Mouse (Mus musculus) midbrain, postnatal 0 days (tissue): ENCODE data around the gene Vcp. TPM values are rescaled to one million over a fixed set of nuclear protein-coding genes. Genes with fewer than 3 reads are reported as not detected.
A peak's percentile ranks its signal among the peaks of the same experiment; 100 is the strongest.

ENCODE experiments used
- ATAC-seq: fragments of 200-750 bp; cut with Nextera tagmentation; 2 replicates; pipeline ENCODE4 v1.8.0; 2017; ENCODE audit warnings: moderate number of reproducible peaks, mild to moderate bottlenecking, moderate TSS enrichment, moderate library complexity; ENCODE audit not compliant: low FRiP score
- DNase-seq: peaks from one replicate; pipeline ENCODE4 v3.0.0-alpha.2; 2015; ENCODE audit warnings: low spot score
- H3K27ac ChIP-seq: fragments of 300-500 bp; sonication (generic); 2 replicates; pipeline ENCODE4 v1.5.1; 2014; ENCODE audit warnings: low read depth, mild to moderate bottlenecking, low read length, mixed read lengths
- H3K27me3 ChIP-seq: fragments of 300-500 bp; sonication (generic); 2 replicates; pipeline ENCODE4 v1.6.1; 2014; ENCODE audit warnings: low read length, control low read depth, mixed read lengths; ENCODE audit not compliant: insufficient read depth
- H3K36me3 ChIP-seq: fragments of 300-500 bp; sonication (generic); 2 replicates; pipeline ENCODE4 v1.6.1; 2014; ENCODE audit warnings: low read length, control low read depth, mixed read lengths; ENCODE audit not compliant: insufficient read depth
- H3K4me1 ChIP-seq: fragments of 300-500 bp; sonication (generic); 2 replicates; pipeline ENCODE4 v1.6.1; 2014; ENCODE audit warnings: mild to moderate bottlenecking, control low read depth, antibody characterized with exemption, low read length, mixed read lengths; ENCODE audit not compliant: insufficient read depth
- H3K4me2 ChIP-seq: fragments of 300-500 bp; sonication (generic); 2 replicates; pipeline ENCODE4 v1.6.1; 2014; ENCODE audit warnings: low read depth, mild to moderate bottlenecking, low read length, mixed read lengths; ENCODE audit not compliant: poor library complexity, severe bottlenecking
- H3K4me3 ChIP-seq: fragments of 300-500 bp; sonication (generic); 2 replicates; pipeline ENCODE4 v1.5.1; 2014; ENCODE audit warnings: low read depth, mild to moderate bottlenecking, low read length, moderate library complexity
- H3K9ac ChIP-seq: fragments of 300-500 bp; sonication (generic); replicated peaks from 2 replicates; pipeline ENCODE4 v1.6.1; 2014; ENCODE audit warnings: mild to moderate bottlenecking, low read length, moderate library complexity, mixed read lengths; ENCODE audit not compliant: poor library complexity, severe bottlenecking
- H3K9me3 ChIP-seq: fragments of 300-500 bp; sonication (generic); 2 replicates; pipeline ENCODE4 v1.6.1; 2016; ENCODE audit warnings: low read length, control low read depth
- CTCF ChIP-seq: IDR thresholded peaks from 2 replicates; pipeline ENCODE4 v1.5.1; 2016; ENCODE audit warnings: antibody characterized with exemption, mild to moderate bottlenecking
- WGBS: fragments of 180-500 bp; shearing (Covaris S2); extraction: QIAGEN DNeasy Blood & Tissue Kit; methylation state at CpG from one replicate; pipeline ENCODE4 v1.1.7; 2014; 5-methylcytosine and 5-hydroxymethylcytosine counted together
- polyA plus RNA-seq: library from polyadenylated mRNA; unstranded; fragments of >200 nt; fragmentation: Nextera tagmentation; extraction: Ambion mirVana; gene quantifications from 2 replicates; pipeline ENCODE4 v1.2.1, GENCODE M21; 2015
- total RNA-seq: library from RNA; depleted of rRNA; stranded (reverse); fragments of >200 nt; gene quantifications from 2 replicates; pipeline ENCODE4 v1.2.3, GENCODE M21; 2014

Vcp gene
- total and polyA plus RNA-seq, 2 experiments from 2014 or later: 192 to 464 TPM

DNA sequence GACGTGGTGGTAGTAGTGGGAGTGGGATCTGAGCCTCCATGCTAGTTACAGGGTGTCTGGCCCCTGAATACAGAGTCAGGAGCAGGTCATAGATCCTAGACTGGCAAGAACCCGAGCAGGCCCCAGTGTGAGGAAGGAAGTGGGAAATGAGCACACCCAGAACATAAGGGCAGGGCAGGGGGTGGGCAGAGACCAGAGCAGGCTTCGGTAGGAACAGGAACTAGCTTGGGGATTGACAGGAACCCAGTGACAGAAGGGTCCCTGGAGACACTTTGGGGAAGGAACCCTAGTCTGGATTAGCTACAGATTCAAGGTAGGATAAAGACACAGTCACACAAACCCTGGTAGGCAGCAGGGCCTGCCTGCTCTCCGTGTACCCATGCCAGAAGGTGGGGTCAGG, 44.4 kb upstream of the Vcp start:
- Histone ChIP-seq H3K36me3 (no peaks in the 10 kb centered on the region), H3K9me3 (no peaks in the 10 kb centered on the region), H3K27ac (peak overlapping the region; percentile 81), H3K9ac (peak overlapping the region; percentile 59), H3K27me3 (no peaks in the 10 kb centered on the region), H3K4me3 (peak overlapping the region; percentile 58), H3K4me2 (peak overlapping the region; percentile 78), H3K4me1 (peaks cover 10% of the 10 kb centered on the region; the same call in 1 of the 2 replicates)
- ATAC-seq (no peak), DNase-seq (peak; percentile 15)
- 3% methylated on average over 4 of the region's 4 CpGs for WGBS
- no peak for TF ChIP-seq CTCF

DNA sequence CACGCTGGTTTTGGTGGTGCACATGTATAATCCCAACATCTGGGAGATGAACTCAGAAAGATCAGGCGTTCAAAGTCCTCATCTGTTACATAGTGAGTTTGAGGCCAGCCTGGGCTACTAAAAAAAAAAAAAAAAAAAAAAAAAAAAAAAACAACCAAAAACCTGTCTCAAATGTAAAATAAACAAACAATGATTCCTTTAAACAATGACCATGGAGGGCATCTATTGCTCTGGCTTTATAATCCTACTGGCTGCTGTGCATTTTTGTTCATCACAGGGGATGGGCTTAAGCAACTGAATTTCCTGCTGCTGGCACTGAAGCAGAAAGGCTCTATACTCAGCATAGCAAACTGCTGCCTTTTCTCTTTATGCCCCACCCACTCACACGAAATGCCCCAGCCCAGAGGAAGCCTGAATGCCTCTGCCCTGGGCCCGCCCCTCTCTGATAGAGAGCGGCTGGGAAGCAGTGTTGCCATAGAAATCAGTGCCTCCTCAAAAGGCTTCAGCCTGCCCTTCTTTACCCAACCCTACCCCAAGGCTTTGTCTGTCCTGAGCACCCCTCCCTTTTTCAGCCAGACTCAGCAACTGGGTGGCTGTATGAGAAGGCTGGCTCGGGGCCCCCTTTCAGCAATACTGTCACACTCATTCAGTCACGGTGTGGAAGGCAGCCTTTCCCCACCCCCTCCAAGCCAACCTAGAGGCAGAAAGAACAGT, 43.5 kb upstream of the Vcp start:
- H3K9ac ChIP-seq: peak overlapping the region; percentile 59; the same call in 1 of the 2 replicates
- peak overlapping the region; percentile 78 for H3K4me2 ChIP-seq
- H3K4me3 ChIP-seq: peak overlapping the region; percentile 58
- TF ChIP-seq CTCF: no peak
- DNase-seq (peak; percentile 91), ATAC-seq (peak; percentile 50)
- no peaks in the 10 kb centered on the region for H3K36me3 ChIP-seq
- no peaks in the 10 kb centered on the region for H3K27me3 ChIP-seq
- 2% methylated on average over 7 of the region's 7 CpGs for WGBS
- H3K27ac ChIP-seq: peak overlapping the region; percentile 81
- H3K9me3 ChIP-seq: no peaks in the 10 kb centered on the region
- H3K4me1 ChIP-seq: peaks cover 10% of the 10 kb centered on the region; the same call in 1 of the 2 replicates

DNA sequence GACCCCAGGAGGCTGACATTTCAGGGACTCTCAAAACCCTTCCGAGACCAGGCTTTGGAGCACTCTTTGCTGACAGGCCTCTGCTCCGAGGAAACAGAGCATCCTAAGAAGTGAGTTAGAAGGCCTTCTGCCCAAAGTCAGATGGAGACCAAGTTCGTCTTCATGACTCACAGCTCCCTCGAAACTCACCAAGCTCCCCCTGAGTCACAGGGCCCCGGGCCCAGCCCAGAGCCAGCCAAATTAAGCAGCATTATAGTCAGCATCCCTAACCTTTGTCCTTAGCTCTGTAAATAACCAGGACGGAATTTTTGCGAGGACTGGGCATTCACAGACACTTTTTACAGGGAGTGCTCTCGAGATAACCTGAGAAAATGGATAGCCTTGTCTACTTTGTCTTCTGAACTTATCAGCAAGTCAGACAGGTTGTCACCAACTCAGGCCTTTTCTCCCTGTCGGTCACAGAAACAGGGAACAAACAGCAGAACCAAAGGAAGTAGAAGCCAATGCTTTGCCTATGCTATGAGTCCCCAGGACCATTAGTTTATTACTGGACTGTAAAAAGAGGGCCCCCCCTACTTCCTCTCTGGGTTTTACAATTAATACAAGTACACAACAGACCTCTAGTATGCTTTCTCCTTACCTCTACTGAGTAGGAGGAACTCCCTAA, 40.7 kb upstream of the Vcp start:
- Histone ChIP-seq H3K9me3 (no peaks in the 10 kb centered on the region), H3K4me1 (peaks cover 15% of the 10 kb centered on the region; the same call in 1 of the 2 replicates), H3K36me3 (peaks cover 7% of the 10 kb centered on the region), H3K4me2 (no peak overlapping the region), H3K4me3 (no peak overlapping the region), H3K9ac (no peak overlapping the region), H3K27ac (peak overlapping the region; percentile 39), H3K27me3 (no peaks in the 10 kb centered on the region)
- DNase-seq (no peak), ATAC-seq (no peak)
- no peak for TF ChIP-seq CTCF
- WGBS: 51% methylated on average over 9 of the region's 9 CpGs

DNA sequence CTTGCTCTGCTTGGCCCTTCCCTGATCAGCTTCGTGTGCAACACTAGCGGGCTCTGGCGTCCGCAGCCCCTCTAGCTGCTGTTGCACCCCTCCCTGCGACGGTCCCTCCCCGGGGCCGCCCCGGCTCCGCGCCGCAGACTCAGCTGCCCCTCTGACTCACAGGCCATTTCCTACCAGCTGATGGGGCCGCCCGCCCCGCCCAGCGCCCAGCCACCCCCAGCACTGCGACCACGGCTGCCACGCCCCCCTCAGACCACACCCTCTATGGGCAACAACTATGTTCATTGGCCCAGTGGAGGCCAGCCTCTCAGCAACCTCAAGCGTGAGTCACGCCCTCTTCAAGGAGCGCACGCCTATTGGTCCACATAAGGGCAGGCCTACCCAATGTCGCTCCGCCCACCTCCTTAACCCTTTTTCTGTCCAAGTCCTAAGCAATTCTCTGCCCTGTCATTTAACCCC, 39.8 kb upstream of the Vcp start:
- Histone ChIP-seq H3K27ac (peak overlapping the region; percentile 75), H3K4me3 (peak overlapping the region; percentile 81), H3K4me1 (peaks cover 15% of the 10 kb centered on the region; the same call in 1 of the 2 replicates), H3K4me2 (peak overlapping the region; percentile 88), H3K9ac (peak overlapping the region; percentile 91), H3K27me3 (no peaks in the 10 kb centered on the region), H3K36me3 (peaks cover 11% of the 10 kb centered on the region), H3K9me3 (no peaks in the 10 kb centered on the region)
- DNase-seq (peak; percentile 99), ATAC-seq (peak; percentile 96)
- WGBS: 0% methylated on average over 25 of the region's 25 CpGs
- peak; percentile 33 for TF ChIP-seq CTCF

DNA sequence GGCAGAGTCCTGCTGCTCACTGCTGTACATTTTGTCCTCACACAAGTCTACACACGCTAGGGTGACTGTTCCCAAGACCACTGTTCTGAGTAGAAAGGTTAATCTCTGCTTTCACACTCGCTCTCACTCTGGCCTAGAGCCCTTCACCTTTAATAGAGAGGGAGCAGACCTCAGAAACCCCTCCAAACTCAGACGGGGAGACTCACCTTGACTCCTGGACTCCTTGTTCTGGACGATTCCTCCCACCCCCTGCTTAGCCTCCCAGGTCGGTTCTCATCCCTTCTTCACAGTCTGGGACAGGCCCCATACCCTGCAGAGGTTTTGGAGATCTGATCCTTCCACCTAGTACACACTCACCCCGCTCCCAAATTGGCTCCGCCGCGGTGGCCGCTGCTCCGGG, 39.3 kb upstream of the Vcp start:
- Histone ChIP-seq H3K4me1 (peaks cover 10% of the 10 kb centered on the region; the same call in 1 of the 2 replicates), H3K27me3 (no peaks in the 10 kb centered on the region), H3K27ac (peak overlapping the region; percentile 75), H3K4me2 (peak overlapping the region; percentile 88), H3K36me3 (peaks cover 11% of the 10 kb centered on the region), H3K9ac (peak overlapping the region; percentile 91), H3K9me3 (no peaks in the 10 kb centered on the region), H3K4me3 (peak overlapping the region; percentile 81)
- ATAC-seq (peak; percentile 4; the same call in 1 of the 2 replicates), DNase-seq (no peak)
- TF ChIP-seq CTCF: no peak
- WGBS: 2% methylated on average over 11 of the region's 11 CpGs
